Mouse (Mus musculus) left cerebral cortex, postnatal 4 days (tissue): ENCODE results near the gene Gm20835. TPM values are rescaled to one million over a fixed set of nuclear protein-coding genes. Genes with fewer than 3 reads are reported as not detected.
"Not testable (repeated sequence)": the region's sequence is repeated elsewhere in the genome, so short reads cannot be mapped to it uniquely, and the experiment has no call there.

Experiments used
- DNase-seq: peaks from one replicate; pipeline ENCODE4 v3.0.0-alpha.2; 2022
- intact Hi-C: fragments of 180-260 bp; cut with DNase I; formaldehyde crosslinking; loops from one replicate; pipeline ENCODE4 v1.15.1; 2025
- total RNA-seq, 2 experiments: library from RNA; stranded (reverse); gene quantifications; 2 replicates each; pipeline ENCODE4 v1.2.3; 2021

Gm20835 gene
- not detected for total RNA-seq

DNA sequence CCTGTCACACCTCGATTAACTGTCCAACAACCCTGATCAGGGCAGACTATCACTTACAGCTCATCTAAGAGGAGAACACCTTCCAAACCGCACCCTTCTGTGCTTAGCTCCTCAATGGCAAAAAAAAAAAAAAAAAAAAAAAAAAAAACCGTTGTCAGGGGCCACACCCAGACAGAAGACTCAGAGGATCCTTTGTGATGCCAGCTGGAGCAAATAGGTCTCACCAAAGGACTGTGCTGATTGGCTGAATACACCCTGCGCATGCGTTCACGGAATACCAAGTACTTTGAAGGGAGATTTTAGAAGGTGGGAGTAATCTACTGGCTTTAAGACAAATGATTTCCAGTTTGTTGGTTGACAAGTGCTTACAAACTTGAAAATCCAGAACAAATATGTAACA lies at the start of gene Gm20835:
Gene Gm20835 (minus strand): TSS at position 101 of the 400 bp plus-strand sequence.
- DNase-seq, intact Hi-C loops: not testable (repeated sequence)
